Mouse (Mus musculus) ES-E14 (cell line): ENCODE results near the gene Zfp831.

Experiments
- CHD2 ChIP-seq: IDR thresholded peaks from 2 replicates; pipeline ENCODE4 v1.6.1; 2014; ENCODE audit warnings: mild to moderate bottlenecking, low read depth, low read length, inconsistent platforms
- MAFK ChIP-seq: IDR thresholded peaks from 2 replicates; pipeline ENCODE4 v1.6.1; 2014; ENCODE audit warnings: mild to moderate bottlenecking, low read depth, low read length, inconsistent platforms; ENCODE audit not compliant: insufficient read depth
- ZC3H11A ChIP-seq: IDR thresholded peaks from 2 replicates; pipeline ENCODE4 v1.6.1; 2012; ENCODE audit warnings: low read depth, mild to moderate bottlenecking, inconsistent platforms, low read length, borderline replicate concordance

GRCm38 (mm10) chr2:174594965-174595364 is 48.4 kb upstream of the Zfp831 start:
- TF ChIP-seq ZC3H11A = no peak
- TF ChIP-seq CHD2 = no peak
- TF ChIP-seq MAFK = no peak
